Mouse (Mus musculus) cerebellum, adult 2 months (tissue): ENCODE data around the gene Slc13a3. TPM values are rescaled to one million over a fixed set of nuclear protein-coding genes. Genes with fewer than 3 reads are reported as not detected.
A peak's percentile ranks its signal among the peaks of the same experiment; 100 is the strongest.

Source experiments
- DNase-seq, 2 experiments: peaks; one replicate each; pipeline ENCODE4 v3.0.0; 2021
- H3K27ac ChIP-seq: fragments of 200-500 bp; 2 replicates; pipeline ENCODE4 v1.5.1; 2012; ENCODE audit warnings: low read length, control low read depth, inconsistent platforms; ENCODE audit not compliant: insufficient read depth
- H3K27me3 ChIP-seq: fragments of 200-500 bp; 2 replicates; pipeline ENCODE4 v1.6.1; 2012; ENCODE audit warnings: inconsistent platforms, mild to moderate bottlenecking, low read length, moderate library complexity; ENCODE audit not compliant: control insufficient read depth, insufficient read depth
- H3K4me1 ChIP-seq: fragments of 200-500 bp; 2 replicates; pipeline ENCODE4 v1.6.1; 2011; ENCODE audit warnings: low read length; ENCODE audit not compliant: control insufficient read depth, insufficient read depth
- H3K4me3 ChIP-seq: fragments of 200-500 bp; replicated peaks from 2 replicates; pipeline ENCODE3; 2011; ENCODE audit warnings: mild to moderate bottlenecking, low read depth, low read length, control low read depth; ENCODE audit not compliant: insufficient read depth
- CTCF ChIP-seq: fragments of 200-500 bp; IDR thresholded peaks from 2 replicates; pipeline ENCODE4 v1.5.1; 2011; ENCODE audit warnings: low read depth, mild to moderate bottlenecking, control low read depth, low read length, moderate library complexity, borderline replicate concordance; ENCODE audit not compliant: insufficient read depth
- POLR2A ChIP-seq: fragments of 200-500 bp; IDR thresholded peaks from 2 replicates; pipeline ENCODE4 v1.6.1; 2011; ENCODE audit warnings: low read length, control low read depth, borderline replicate concordance; ENCODE audit not compliant: insufficient read depth
- WGBS: fragments of 180-500 bp; shearing (Covaris S2); methylation state at CpG from one replicate; pipeline ENCODE4 v1.1.7; 2018; 5-methylcytosine and 5-hydroxymethylcytosine counted together
- polyA plus RNA-seq: library from polyadenylated mRNA; depleted of rRNA; stranded (reverse); fragments of >200 nt; gene quantifications from 2 replicates; pipeline ENCODE4 v1.2.3, GENCODE M21; 2012

Gene Slc13a3
- polyA plus RNA-seq, 1 experiment, result 21.6 TPM

GRCm38 (mm10) chr2:165486881-165487535 is 14.0 kb upstream of the Slc13a3 start:
- H3K4me3 ChIP-seq, result peak overlapping the region; percentile 25
- 12% methylated on average over 8 of the region's 8 CpGs for WGBS
- 0 out of 2 replicates have a peak, but pooled peaks cover 3% of the 10 kb centered on the region for H3K4me1 ChIP-seq
- no peaks in the 10 kb centered on the region for H3K27me3 ChIP-seq
- no peak overlapping the region for H3K27ac ChIP-seq
- peak; percentile 67 to 68 for DNase-seq
- TF ChIP-seq CTCF (peak; percentile 99), POLR2A (peak; percentile 27; the same call in 1 of the 2 replicates)

GRCm38 (mm10) chr2:165486401-165486800 is 13.4 kb upstream of the Slc13a3 start:
- DNase-seq, result no peak
- Histone ChIP-seq H3K27me3 (no peaks in the 10 kb centered on the region), H3K4me1 (0 out of 2 replicates have a peak, but pooled peaks cover 3% of the 10 kb centered on the region), H3K4me3 (no peak overlapping the region), H3K27ac (no peak overlapping the region)
- no peak for TF ChIP-seq CTCF
- TF ChIP-seq POLR2A, result no peak
- WGBS, result 44% methylated on average over 5 of the region's 5 CpGs

- no peak for DNase-seq
Observed at GRCm38 (mm10) chr2:165485826-165486225, 12.8 kb upstream of the Slc13a3 start.

DNA sequence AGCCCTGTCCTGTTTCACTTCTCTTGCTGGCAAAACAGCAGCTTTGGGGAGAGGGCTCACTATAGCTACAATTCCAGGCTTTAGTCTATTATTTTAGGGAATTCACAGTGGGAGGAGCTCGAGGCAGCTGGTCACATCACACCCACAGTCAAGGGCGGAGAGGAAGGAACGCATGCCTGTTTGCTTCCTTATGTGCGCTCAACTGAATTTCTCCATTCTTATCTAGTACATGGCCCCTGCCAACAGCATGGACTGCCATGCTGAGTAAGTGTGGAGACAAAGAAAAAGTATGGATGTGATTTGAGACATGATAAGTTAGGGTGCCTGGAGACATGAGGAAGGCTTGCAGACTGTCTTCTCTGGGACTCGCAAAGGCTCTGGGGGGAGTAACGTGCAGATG is 11.1 kb upstream of the Slc13a3 start:
- no peak overlapping the region for H3K4me3 ChIP-seq
- 41% methylated on average over 6 of the region's 6 CpGs for WGBS

More at GRCm38 (mm10) chr2:165485826-165486225, 12.8 kb upstream of the Slc13a3 start:
- TF ChIP-seq POLR2A (no peak), CTCF (no peak)
- WGBS, result 45% methylated on average over 3 of the region's 3 CpGs
- 0 out of 2 replicates have a peak, but pooled peaks cover 3% of the 10 kb centered on the region for H3K4me1 ChIP-seq
- H3K27ac ChIP-seq, result no peak overlapping the region
- no peaks in the 10 kb centered on the region for H3K27me3 ChIP-seq
- H3K4me3 ChIP-seq, result no peak overlapping the region

DNA sequence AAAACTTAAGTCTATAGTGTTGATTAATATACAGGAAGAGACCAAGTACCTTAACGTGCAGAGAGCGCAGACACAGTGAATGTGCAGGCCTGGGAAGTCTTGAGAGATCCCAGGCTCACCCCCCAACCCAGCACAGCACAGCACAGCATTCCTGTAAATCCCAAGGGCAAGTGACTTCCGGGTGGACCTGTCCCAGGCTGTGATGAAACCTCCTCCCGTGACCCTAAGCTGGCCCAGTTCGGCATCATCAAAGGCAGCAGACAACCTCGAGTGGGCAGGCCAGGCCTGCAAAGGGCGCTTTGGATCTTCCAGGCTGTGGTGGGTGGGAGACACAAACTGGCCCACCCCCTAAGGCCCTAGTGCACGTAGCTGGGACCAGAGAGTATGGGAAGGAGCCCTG is 9.0 kb upstream of the Slc13a3 start:
- WGBS, result 65% methylated on average over 8 of the region's 8 CpGs
- no peak overlapping the region for H3K27ac ChIP-seq
- H3K4me3 ChIP-seq, result no peak overlapping the region
- TF ChIP-seq POLR2A (no peak), CTCF (no peak)
- no peak for DNase-seq
- 0 out of 2 replicates have a peak, but pooled peaks cover 2% of the 10 kb centered on the region for H3K4me1 ChIP-seq
- H3K27me3 ChIP-seq, result no peaks in the 10 kb centered on the region

More for the DNA sequence above, 11.1 kb upstream of the Slc13a3 start:
- TF ChIP-seq POLR2A (no peak), CTCF (no peak)
- H3K27me3 ChIP-seq, result no peaks in the 10 kb centered on the region
- DNase-seq, result no peak
- H3K4me1 ChIP-seq, result 0 out of 2 replicates have a peak, but pooled peaks cover 3% of the 10 kb centered on the region
- no peak overlapping the region for H3K27ac ChIP-seq

GRCm38 (mm10) chr2:165475850-165476249 is 2.8 kb upstream of the Slc13a3 start:
- Histone ChIP-seq H3K27ac (no peak overlapping the region), H3K4me3 (no peak overlapping the region), H3K4me1 (no peaks in the 10 kb centered on the region), H3K27me3 (no peaks in the 10 kb centered on the region)
- TF ChIP-seq POLR2A, result no peak
- no peak for TF ChIP-seq CTCF
- DNase-seq, result no peak
- WGBS, result 38% methylated on average over 5 of the region's 5 CpGs

- H3K27me3 ChIP-seq, result no peaks in the 10 kb centered on the region
- no peak overlapping the region for H3K27ac ChIP-seq
- 67% methylated on average over 7 of the region's 7 CpGs for WGBS
- TF ChIP-seq CTCF (no peak), POLR2A (no peak)
- no peak overlapping the region for H3K4me3 ChIP-seq
- no peaks in the 10 kb centered on the region for H3K4me1 ChIP-seq
- DNase-seq, result no peak
Observed at GRCm38 (mm10) chr2:165475412-165475811, 2.4 kb upstream of the Slc13a3 start.

DNA sequence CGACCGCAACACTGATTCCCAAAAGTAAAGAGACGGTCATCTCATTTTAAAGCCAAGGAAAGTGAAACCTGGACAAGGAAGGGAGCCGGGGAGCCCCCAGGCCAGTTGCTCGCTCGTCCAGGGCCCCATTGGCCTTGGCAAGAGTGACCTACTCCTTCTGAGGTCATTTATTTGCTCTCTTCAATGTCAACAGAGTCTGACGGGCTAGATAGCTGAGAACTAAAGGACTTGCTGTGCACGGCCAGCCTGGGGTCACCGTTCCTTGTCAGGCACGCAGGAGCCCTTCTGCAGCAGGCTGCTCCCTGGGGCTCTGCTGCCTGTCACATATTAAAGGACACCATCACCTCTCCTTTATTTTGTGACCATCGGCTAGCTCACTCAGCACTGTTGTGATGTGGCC is 1.1 kb downstream of the Slc13a3 start:
- H3K27ac ChIP-seq, result no peak overlapping the region
- H3K27me3 ChIP-seq, result no peaks in the 10 kb centered on the region
- no peak overlapping the region for H3K4me3 ChIP-seq
- TF ChIP-seq CTCF (no peak), POLR2A (no peak)
- H3K4me1 ChIP-seq, result no peaks in the 10 kb centered on the region
- 72% methylated on average over 11 of the region's 11 CpGs for WGBS
- DNase-seq, result no peak
